Mouse (Mus musculus) kidney, embryonic 15.5 days (tissue): ENCODE measurements around the gene Dgcr2. TPM values are rescaled to one million over a fixed set of nuclear protein-coding genes. Genes with fewer than 3 reads are reported as not detected.

ENCODE experiments used
- ATAC-seq: fragments of 200-750 bp; cut with Nextera tagmentation; replicated peaks from 2 replicates; pipeline ENCODE4 v1.8.0; 2017; ENCODE audit warnings: moderate TSS enrichment; ENCODE audit not compliant: low FRiP score
- H3K27ac ChIP-seq: fragments of 300-500 bp; sonication (generic); 2 replicates; pipeline ENCODE4 v1.5.1; 2015; ENCODE audit warnings: mild to moderate bottlenecking, inconsistent platforms
- H3K27me3 ChIP-seq: fragments of 300-500 bp; sonication (generic); 2 replicates; pipeline ENCODE4 v1.6.1; 2015; ENCODE audit warnings: inconsistent platforms
- H3K36me3 ChIP-seq: fragments of 300-500 bp; sonication (generic); 2 replicates; pipeline ENCODE4 v1.6.1; 2015; ENCODE audit warnings: inconsistent platforms
- H3K4me1 ChIP-seq: fragments of 300-500 bp; sonication (generic); 2 replicates; pipeline ENCODE4 v1.6.1; 2015; ENCODE audit warnings: inconsistent platforms
- H3K4me2 ChIP-seq: fragments of 300-500 bp; sonication (generic); 2 replicates; pipeline ENCODE4 v1.6.1; 2015; ENCODE audit warnings: moderate library complexity, mild to moderate bottlenecking, inconsistent platforms
- H3K4me3 ChIP-seq: fragments of 300-500 bp; sonication (generic); replicated peaks from 2 replicates; pipeline ENCODE4 v1.5.1; 2015; ENCODE audit warnings: mild to moderate bottlenecking, inconsistent platforms
- H3K9ac ChIP-seq: fragments of 300-500 bp; sonication (generic); 2 replicates; pipeline ENCODE4 v1.6.1; 2015; ENCODE audit warnings: mild to moderate bottlenecking, inconsistent platforms
- H3K9me3 ChIP-seq: fragments of 300-500 bp; sonication (generic); replicated peaks from 2 replicates; pipeline ENCODE4 v1.6.1; 2016; ENCODE audit warnings: inconsistent platforms
- WGBS: fragments of 180-500 bp; shearing (Covaris S2); methylation state at CpG from one replicate; pipeline ENCODE4 v1.1.7; 2015; ENCODE audit warnings: mixed read lengths; 5-methylcytosine and 5-hydroxymethylcytosine counted together
- polyA plus RNA-seq: library from polyadenylated mRNA; unstranded; fragments of >200 nt; fragmentation: Nextera tagmentation; extraction: Ambion mirVana; gene quantifications from 2 replicates; pipeline ENCODE4 v1.2.1, GENCODE M21; 2015

Gene Dgcr2
- polyA plus RNA-seq, 1 experiment from 2014 or later = 91.9 TPM

DNA sequence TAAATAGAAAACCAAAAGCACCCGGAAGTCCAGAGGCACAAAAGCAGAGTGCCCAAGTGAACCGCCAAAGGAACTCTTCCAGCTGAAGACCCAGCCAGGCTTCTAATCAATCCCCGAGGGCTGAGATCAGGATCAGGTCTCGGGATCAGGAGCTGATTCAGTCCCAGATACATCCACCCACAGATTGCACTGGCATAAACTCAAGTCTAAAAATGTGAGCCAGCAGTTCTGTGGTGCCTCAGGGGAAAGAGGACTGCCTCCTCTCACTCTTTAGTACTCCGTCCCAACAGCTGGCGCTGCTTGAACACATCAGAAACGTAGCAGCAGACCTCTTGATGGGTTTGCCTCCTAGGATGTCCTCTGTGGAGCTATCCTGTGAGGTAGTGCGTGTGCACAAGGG is 81.8 kb downstream of the Dgcr2 start:
- Histone ChIP-seq H3K27me3 (peaks cover 53% of the 10 kb centered on the region), H3K4me3 (no peak overlapping the region), H3K27ac (no peak overlapping the region), H3K9ac (no peak overlapping the region), H3K4me1 (peaks cover 18% of the 10 kb centered on the region), H3K36me3 (no peaks in the 10 kb centered on the region), H3K9me3 (no peaks in the 10 kb centered on the region), H3K4me2 (no peak overlapping the region)
- 74% methylated on average over 8 of the region's 8 CpGs for WGBS
- ATAC-seq = no peak

- H3K9me3 ChIP-seq = no peaks in the 10 kb centered on the region
- 2% methylated on average over 63 of the region's 63 CpGs for WGBS
- peak overlapping the region; percentile 54 for H3K4me3 ChIP-seq
- H3K4me2 ChIP-seq = peak overlapping the region; percentile 94
- 0 out of 2 replicates have a peak overlapping the region, but pooled peaks have one; percentile 22 for H3K27ac ChIP-seq
- peak; percentile 92 for ATAC-seq
- H3K9ac ChIP-seq = peak overlapping the region; percentile 55
- peaks cover 18% of the 10 kb centered on the region for H3K4me1 ChIP-seq
- H3K27me3 ChIP-seq = peaks cover 55% of the 10 kb centered on the region
- H3K36me3 ChIP-seq = no peaks in the 10 kb centered on the region
These were observed 82.7 kb downstream of the Dgcr2 start for GRCm38 (mm10) chr16:17815411-17816402.

- Histone ChIP-seq H3K4me3 (no peak overlapping the region), H3K4me2 (no peak overlapping the region), H3K36me3 (no peaks in the 10 kb centered on the region), H3K9me3 (no peaks in the 10 kb centered on the region), H3K9ac (no peak overlapping the region), H3K4me1 (peaks cover 32% of the 10 kb centered on the region), H3K27ac (no peak overlapping the region), H3K27me3 (peaks cover 63% of the 10 kb centered on the region)
- ATAC-seq = no peak
- 44% methylated on average over 4 of the region's 4 CpGs for WGBS
These were observed 85.2 kb downstream of the Dgcr2 start for GRCm38 (mm10) chr16:17813173-17813572.

- no peak overlapping the region for H3K27ac ChIP-seq
- WGBS = 2% methylated on average over 5 of the region's 5 CpGs
- no peak overlapping the region for H3K4me3 ChIP-seq
- H3K9me3 ChIP-seq = no peaks in the 10 kb centered on the region
- no peak for ATAC-seq
- H3K27me3 ChIP-seq = peaks cover 61% of the 10 kb centered on the region
- H3K9ac ChIP-seq = no peak overlapping the region
- peaks cover 41% of the 10 kb centered on the region for H3K4me1 ChIP-seq
- no peaks in the 10 kb centered on the region for H3K36me3 ChIP-seq
- no peak overlapping the region for H3K4me2 ChIP-seq
These were observed 86.2 kb downstream of the Dgcr2 start for GRCm38 (mm10) chr16:17812120-17812519.

DNA sequence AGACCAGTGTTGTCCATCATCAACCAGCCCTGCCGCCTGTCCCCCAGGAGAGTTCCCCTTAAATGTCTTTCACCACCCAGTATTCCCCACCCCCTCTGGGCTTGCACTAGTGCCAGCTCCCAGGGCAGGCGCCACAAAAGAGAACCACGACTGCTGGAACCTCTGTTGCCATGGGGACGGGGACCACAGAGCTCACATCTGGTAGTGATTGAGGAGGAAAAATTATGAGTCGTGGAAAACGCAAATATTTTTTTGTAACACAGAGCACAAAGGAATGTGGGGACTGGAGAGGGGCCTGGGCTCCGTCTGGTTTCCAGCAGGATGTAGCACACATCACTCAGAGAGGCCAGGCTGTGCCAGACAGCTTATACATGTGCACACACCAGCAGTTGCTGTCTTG is 88.7 kb downstream of the Dgcr2 start:
- no peak overlapping the region for H3K4me3 ChIP-seq
- H3K4me2 ChIP-seq = no peak overlapping the region
- peaks cover 64% of the 10 kb centered on the region for H3K27me3 ChIP-seq
- peaks cover 48% of the 10 kb centered on the region for H3K4me1 ChIP-seq
- no peaks in the 10 kb centered on the region for H3K36me3 ChIP-seq
- H3K27ac ChIP-seq = peak overlapping the region; percentile 33
- WGBS = 31% methylated on average over 7 of the region's 7 CpGs
- H3K9ac ChIP-seq = no peak overlapping the region
- no peaks in the 10 kb centered on the region for H3K9me3 ChIP-seq
- ATAC-seq = peak; percentile 23; the same call in 1 of the 2 replicates

DNA sequence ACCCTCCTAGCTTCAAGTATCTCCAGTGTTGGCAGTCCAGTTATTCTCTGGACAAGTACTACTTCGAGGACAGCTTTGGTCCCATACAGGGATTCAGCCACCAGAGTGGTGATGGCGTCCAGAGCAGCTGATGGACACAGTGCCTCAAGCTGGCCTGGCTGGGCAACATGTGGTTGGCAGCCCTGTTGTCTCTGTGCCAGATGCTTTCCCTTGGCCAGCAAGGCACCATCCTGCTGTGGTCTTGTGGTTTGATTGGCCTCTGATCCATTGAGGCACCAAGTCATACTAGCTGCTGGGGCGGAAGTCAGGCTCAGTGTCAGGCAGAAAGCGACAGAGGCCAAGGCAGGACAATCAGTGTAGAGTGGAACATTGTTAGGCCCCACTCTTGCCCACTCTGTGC is 89.2 kb downstream of the Dgcr2 start:
- H3K36me3 ChIP-seq = no peaks in the 10 kb centered on the region
- H3K27me3 ChIP-seq = peaks cover 64% of the 10 kb centered on the region

GRCm38 (mm10) chr16:17807192-17808009 is 91.0 kb downstream of the Dgcr2 start:
- Histone ChIP-seq H3K4me1 (peaks cover 68% of the 10 kb centered on the region), H3K4me2 (peak overlapping the region; percentile 89), H3K27me3 (peaks cover 76% of the 10 kb centered on the region), H3K9ac (peak overlapping the region; percentile 54), H3K9me3 (no peaks in the 10 kb centered on the region), H3K4me3 (peak overlapping the region; percentile 49), H3K36me3 (peaks cover 5% of the 10 kb centered on the region; the same call in 1 of the 2 replicates), H3K27ac (peak overlapping the region; percentile 34; the same call in 1 of the 2 replicates)
- peak; percentile 75 for ATAC-seq
- 5% methylated on average over 67 of the region's 73 CpGs for WGBS

More for the DNA sequence above, 89.2 kb downstream of the Dgcr2 start:
- no peak overlapping the region for H3K4me2 ChIP-seq
- peaks cover 54% of the 10 kb centered on the region for H3K4me1 ChIP-seq
- WGBS = 79% methylated on average over 4 of the region's 4 CpGs
- no peak for ATAC-seq
- H3K4me3 ChIP-seq = no peak overlapping the region
- H3K9me3 ChIP-seq = no peaks in the 10 kb centered on the region
- no peak overlapping the region for H3K9ac ChIP-seq
- H3K27ac ChIP-seq = peak overlapping the region; percentile 33; the same call in 1 of the 2 replicates

GRCm38 (mm10) chr16:17806581-17807191 is 91.7 kb downstream of the Dgcr2 start:
- H3K27me3 ChIP-seq = peaks cover 83% of the 10 kb centered on the region

DNA sequence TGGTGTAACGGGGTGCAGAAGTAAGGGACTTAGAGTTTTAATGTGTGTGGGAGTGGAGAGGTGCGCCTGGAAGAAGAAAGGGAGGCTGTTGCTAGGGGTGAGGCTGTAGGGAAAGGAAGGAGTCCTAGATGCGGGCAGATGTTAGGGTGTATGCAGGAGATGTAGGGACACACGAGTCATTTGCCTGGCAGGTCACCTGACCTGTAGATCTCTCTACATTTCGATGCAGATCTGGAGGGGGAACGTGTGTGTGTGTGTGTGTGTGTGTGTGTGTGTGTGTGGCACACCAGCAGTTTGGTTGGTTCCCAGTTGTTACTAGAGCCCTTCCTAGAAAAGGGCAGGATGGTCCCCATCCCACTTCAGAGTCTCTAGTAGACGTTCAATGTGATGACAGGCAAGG is 93.4 kb downstream of the Dgcr2 start:
- Histone ChIP-seq H3K27ac (no peak overlapping the region), H3K4me1 (peaks cover 85% of the 10 kb centered on the region), H3K36me3 (peaks cover 5% of the 10 kb centered on the region; the same call in 1 of the 2 replicates), H3K27me3 (peaks cover 85% of the 10 kb centered on the region), H3K4me2 (peak overlapping the region; percentile 62), H3K9me3 (no peaks in the 10 kb centered on the region), H3K9ac (no peak overlapping the region), H3K4me3 (peak overlapping the region; percentile 34)
- 23% methylated on average over 7 of the region's 7 CpGs for WGBS
- ATAC-seq = no peak

More at GRCm38 (mm10) chr16:17806581-17807191, 91.7 kb downstream of the Dgcr2 start:
- Histone ChIP-seq H3K4me1 (peaks cover 74% of the 10 kb centered on the region), H3K36me3 (peaks cover 5% of the 10 kb centered on the region; the same call in 1 of the 2 replicates), H3K4me3 (peak overlapping the region; percentile 49), H3K9me3 (no peaks in the 10 kb centered on the region), H3K4me2 (peak overlapping the region; percentile 89), H3K9ac (peak overlapping the region; percentile 54), H3K27ac (0 out of 2 replicates have a peak overlapping the region, but pooled peaks have one; percentile 34)
- ATAC-seq = 0 out of 2 replicates have a peak, but pooled peaks have one; percentile 4
- WGBS = 11% methylated on average over 50 of the region's 50 CpGs

DNA sequence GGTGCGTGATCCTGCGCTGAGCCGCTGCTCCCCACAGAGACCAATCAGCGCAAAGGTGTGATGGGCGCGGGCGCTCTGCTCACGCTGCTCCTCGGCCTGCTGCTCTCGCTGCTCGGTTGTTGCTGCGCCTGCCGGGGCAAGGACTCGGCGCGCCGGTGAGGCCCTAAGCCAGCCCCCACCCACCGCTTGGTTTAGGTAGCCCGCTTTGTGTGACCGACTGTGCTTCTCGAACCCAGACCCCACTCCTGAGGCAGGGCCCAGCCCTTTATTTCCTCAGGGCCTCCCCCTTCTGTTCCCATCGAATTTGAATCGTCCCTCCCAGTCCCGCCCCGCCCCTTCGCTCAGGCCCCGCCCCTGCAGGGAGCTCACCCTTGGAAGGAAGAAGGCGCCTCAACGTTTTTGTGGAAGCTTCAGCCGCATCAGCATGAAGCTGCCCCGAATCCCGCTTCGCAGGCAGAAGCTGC is 93.9 kb downstream of the Dgcr2 start:
- H3K4me3 ChIP-seq = peak overlapping the region; percentile 34
- H3K4me1 ChIP-seq = peaks cover 85% of the 10 kb centered on the region
- H3K9ac ChIP-seq = peak overlapping the region; percentile 29; the same call in 1 of the 2 replicates
- H3K9me3 ChIP-seq = no peaks in the 10 kb centered on the region
- peaks cover 5% of the 10 kb centered on the region; the same call in 1 of the 2 replicates for H3K36me3 ChIP-seq
- 8% methylated on average over 33 of the region's 33 CpGs for WGBS
- H3K27me3 ChIP-seq = peaks cover 86% of the 10 kb centered on the region
- peak overlapping the region; percentile 62 for H3K4me2 ChIP-seq
- peak; percentile 42; the same call in 1 of the 2 replicates for ATAC-seq
- H3K27ac ChIP-seq = no peak overlapping the region
